Mouse (Mus musculus) ovary, postnatal 14 days (tissue): Measurements from ENCODE around the gene Wdr54.

Experiments used
- DNase-seq: peaks from one replicate; pipeline ENCODE4 v3.0.0; 2022; ENCODE audit warnings: low spot score

Gene Wdr54

DNA sequence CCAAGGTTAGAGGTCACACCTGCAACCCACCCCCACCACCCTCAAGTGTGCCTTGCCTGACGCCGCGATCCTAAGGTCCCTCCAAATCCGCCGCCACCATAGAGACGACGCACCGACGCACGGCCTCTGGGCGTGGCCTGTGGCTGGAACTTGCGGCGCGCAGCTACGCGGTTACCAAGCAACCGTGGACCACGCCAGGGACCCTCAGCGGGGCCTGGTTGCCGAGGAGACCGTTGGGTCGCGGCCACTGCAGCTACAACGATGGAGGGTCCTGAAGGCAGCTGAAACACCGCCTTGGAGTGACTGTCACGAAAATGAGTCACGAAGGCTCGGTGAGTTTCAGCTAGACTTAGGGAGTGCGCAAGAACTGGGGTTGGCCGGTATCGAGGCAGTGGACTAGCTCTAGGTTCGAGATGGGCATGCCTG, at the start of gene Wdr54, which contains the start of gene 1700003E16Rik:
TSS of gene Wdr54 (minus strand) at position 139 of the 426 bp plus-strand sequence.
TSS of gene 1700003E16Rik (plus strand) at position 146 of the 426 bp plus-strand sequence.
- no peak for DNase-seq

DNA sequence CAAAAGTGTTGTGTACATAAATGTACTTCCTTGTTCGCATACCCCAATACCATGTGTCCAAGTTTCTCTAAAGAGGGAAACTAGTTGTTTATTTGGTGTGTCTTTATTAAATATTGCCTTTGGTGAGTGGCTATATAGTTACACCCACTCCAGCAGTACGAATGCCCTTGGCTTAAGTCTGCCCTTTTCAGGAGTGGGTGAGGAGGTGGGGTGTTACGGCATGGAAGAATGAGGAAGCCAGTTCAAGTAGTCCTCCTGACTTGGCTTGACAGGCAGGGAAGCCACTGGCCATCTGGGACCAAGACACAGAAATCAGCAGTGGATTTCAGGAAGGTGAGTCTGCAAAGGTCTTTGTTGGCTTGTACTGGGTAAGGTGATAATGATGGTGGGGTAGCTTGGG, 49.7 kb upstream of the Wdr54 start:
- no peak for DNase-seq

DNA sequence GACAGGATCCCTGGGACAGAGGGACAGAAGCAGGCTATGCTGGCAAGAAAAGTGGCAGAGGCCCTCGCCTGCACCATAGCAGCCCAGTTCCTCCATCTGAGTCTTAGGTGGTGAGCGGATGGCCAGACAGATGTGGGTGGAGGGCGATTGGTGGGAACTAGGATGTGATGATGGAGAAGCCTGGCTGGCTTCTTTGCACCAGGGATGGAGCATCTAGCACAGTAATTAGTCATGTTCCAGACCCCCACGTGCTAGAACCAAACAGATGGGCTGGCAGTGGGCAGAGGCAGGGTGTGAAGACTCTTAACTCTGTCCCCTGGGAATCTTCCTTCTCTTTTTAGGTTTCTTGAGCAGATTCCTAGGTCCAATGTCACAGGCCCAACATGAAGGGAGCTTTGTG, 47.1 kb upstream of the Wdr54 start:
- no peak for DNase-seq

DNA sequence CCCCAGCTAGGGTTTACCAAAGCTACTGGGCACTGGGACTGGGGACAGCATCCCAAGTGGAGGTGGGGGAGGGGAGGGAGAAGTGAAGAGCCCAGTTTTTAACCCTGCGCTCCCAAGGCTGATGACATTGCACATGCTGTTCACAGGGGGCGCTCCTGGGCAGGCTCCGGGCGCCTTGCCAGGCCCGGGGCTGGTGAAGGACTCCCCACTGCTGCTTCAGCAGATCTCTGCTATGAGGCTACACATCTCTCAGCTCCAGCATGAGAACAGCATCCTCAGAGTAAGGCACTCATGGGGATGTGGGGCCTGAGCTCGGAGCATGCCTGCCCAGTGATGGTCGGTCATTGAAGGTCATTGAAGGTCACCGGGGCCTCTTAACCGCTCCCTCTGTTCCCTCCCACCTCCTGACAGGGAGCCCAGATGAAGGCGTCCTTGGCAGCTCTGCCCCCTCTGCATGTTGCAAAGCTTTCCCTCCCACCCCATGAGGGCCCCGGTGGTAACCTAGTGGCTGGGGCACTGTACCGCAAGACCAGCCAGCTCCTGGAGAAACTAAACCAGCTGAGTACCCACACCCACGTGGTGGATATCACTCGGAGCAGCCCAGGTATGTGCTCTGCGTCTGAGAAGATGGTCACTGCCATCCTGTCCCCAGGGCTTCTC, 41.3 kb upstream of the Wdr54 start:
- peak; percentile 58 for DNase-seq

DNA sequence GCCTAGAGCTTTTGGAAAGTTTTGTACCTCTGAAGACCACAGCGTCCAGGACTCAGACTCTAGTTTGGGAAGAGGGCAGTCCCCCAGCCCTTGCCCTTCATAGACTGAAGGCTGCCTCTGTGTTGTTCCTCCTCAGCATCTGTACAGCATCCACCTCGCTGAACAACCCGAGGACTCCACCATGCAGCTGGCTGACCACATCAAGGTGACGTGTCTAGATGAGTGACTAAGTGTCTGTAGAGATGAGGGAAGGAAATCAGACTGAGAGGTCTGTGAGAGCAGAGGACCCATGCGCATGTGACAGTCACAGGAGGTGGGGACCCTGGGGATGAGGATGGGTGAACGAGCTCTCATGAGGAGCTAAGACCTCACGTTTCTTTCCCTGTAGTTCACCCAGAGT, 37.4 kb upstream of the Wdr54 start:
- DNase-seq = no peak

DNA sequence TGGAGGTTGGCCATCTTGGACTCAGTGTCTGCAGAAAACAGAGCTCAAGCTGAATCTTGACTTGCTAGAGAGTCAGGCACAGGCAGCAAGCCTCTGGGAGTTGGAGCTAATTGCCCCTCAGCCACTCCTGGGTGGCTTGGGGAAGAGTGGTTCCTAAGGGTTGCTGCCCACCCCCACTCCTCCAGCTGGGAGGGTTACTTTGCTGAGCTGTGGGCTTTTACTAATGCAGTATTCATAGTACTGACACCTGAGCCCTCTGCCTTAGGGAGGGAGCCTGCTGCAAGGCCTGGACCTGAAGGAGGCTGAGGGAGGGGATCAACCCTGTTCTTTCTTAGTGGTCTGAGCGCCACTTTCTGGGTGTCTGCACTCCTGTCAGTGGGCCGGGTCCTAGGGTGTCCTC, 30.7 kb upstream of the Wdr54 start:
- no peak for DNase-seq

DNA sequence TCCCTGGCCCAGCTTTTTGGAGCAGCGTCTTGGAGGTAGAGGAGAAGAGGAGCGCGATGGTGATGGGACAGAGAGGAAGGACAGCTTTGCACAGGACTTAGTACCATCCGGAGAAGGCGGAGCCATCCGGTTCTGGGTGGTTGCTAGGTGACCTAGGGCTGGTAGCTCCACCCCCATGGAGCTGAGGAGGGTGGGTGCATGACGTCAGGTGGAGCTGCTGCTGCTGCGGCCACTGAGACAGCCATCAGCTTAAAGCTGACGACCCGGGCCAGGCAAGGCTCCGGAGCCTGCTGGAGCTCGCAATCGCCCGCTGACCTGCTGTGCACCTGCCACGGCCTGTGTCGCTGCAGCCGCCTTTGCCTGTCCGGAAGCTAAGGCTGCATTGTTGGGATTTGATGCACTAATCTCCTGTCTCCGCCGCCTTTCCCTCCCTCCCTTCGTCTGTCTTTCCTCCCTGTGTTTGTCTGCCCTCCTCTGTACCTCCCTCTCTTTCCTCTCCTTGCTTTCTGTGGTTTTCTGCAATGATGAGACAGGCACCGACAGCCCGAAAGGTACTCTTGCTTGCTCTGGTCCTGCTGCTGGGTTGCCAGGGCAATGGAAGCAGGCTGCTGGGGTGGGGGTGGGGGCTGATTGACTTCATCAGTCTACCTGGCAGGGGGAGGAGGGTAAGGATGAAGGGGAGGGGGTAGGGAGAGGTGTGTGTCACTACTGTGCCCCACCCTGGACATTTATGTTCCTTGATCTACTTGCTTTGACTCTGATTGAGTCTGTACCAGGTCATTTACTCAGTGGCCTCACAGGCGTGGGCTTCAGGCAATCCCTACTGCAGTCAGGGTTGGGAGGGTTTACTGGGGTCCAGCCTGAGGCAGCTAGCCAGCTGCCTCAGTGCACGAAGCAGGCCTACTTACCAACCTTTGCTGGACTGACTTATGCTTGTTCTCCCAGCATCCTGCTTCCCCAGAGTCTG, 30.0 kb upstream of the Wdr54 start:
- no peak for DNase-seq

DNA sequence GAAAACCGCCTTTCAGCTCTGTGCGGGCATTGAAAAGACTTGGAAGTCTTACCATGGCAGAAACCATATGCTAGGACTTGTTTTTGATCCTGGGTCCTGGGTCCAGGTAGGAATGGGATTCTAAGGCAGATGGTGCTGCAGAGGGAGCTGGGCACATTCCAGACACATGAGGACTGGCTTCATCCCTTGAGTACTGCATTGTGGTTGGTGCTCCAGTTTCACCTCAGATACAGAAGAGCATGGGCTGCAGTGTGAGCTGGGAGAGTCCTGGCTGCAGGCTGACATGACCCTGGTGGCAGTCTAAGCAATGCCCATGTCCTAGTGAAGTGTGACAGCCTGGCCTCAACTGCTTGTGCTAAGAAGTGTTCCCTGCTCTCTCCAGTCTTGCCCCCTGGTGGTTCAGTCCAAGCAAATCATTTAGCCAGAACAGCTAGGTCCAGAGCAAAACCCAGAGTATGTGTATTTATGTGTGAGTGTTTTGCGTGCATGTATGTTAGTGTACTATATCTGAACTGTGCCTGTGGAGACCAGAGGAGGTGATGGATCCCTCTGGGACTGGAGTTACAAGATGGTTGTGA, 28.8 kb upstream of the Wdr54 start:
- no peak for DNase-seq

DNA sequence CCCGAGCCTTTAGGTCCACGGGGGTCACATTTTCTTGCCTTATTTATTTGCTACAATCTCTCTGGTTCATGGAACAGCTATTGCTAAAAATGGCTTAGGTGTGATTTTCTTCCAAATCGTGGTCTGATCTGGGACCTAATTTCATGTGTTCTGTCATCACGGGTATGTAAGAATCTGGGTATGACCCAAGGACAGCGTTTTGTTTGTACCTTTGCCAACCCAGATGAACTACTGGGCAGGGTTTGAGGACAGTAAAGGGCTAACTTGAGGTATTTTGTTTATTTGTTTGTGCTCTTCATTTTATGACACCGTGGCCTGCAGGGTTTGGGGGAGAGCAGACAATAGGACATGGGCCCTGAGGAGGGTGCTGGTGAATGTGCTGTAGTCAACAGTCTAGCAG, 24.4 kb upstream of the Wdr54 start:
- DNase-seq = no peak

DNA sequence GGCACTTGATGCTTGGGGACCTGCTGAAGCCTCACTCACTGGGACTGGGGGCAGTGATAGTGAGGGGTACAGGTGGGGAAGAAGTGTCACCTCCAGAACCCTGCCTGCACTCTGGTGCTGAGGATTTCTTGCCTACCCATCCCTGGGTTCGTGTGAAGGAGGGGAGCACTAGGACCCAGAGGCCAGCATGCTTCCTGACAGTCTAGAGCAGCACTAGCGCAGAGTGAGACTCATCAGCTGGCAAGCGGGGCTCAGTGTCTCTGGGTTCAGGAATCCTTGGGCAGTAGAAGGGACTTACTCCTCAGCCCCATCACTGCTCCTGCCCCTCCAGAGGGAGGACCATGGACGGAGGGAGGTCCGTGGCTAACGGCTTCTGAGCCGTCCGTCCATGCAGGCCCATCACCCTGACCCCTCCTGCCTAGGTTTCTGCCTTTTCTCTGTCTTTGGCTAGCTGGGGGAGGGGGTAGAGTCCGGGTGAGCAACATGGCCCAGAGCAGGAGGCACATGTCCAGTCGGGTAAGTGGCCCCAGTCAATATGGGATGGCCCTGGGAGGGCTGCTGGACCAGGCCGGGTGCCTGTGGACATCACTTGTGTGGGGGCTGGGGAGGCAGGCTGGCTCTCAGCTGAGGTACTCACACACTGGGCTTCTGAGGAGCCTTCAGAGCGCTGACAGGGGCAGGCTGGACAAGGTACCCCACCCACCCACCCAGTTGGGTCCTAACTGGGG, 23.4 kb upstream of the Wdr54 start:
- no peak for DNase-seq

DNA sequence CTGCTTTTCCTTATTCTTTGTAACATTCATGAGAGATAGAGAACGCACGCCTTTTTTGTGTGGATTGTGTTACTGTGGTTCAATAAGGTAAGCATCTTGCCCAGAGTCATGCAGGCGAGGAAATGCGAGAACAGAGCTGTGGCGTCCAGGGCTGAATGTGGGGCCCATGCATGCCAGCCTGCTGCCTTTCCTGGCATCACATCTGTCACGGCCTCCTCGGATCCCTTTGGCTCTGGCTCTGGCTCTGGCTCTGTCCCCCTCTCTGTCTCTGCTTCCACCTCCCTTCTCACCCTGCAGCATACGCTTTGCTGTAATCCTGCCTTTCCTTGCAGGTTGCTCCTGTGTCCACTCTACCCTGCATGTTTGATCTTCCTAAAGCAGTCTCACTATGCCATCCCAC, 19.8 kb upstream of the Wdr54 start:
- no peak for DNase-seq

DNA sequence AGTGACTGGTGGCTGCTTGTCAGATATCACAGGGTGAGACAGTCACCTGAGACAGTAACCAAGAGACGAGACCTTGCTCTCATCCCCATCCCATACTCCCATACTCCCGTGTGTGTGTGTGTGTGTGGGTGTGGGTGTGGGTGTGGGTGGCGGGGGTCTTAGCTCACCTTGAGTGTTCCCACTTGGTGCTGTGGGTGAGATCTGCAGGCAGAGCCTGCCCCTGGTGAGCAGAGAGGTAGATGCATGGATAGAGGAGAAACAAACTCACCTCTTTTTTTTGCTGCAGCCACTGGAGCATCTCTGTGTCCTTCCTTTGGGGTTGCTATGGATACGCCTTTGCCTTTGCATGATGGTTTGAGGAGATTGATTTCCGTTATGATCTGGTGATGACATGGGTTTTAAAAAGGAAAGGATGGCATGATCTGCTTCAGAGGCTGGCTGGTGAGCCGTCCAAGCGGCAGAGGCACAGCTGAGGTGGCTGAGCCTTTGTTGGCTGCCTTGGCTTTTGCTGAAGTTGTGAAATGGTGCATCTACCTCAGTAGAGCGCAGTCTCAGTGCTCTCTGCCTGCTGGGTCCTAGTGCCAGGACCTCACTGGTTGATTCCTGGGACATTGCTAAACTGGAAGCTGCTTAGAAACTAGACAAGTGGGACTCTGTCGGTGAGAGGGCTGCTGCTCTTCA, 16.2 kb upstream of the Wdr54 start:
- no peak for DNase-seq

DNA sequence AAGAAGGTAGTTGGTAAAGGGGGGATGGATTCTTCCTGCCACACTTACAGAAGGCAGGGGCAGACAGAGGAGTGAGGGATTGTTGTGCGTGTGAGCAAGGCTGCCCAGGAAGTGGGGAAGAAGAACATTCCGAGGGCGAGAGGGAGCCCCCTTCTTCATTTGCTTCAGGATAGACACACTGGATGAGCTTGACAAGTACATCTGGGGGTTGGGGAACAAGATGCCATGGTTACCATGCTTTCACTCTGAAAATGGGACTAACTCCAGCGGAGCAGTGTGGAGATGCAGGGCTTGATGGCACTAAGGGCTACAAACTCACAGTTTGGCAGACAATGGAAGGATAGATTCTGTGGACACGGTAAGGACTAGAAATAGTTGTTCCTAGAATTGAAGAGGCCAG, 14.9 kb upstream of the Wdr54 start:
- DNase-seq = no peak

DNA sequence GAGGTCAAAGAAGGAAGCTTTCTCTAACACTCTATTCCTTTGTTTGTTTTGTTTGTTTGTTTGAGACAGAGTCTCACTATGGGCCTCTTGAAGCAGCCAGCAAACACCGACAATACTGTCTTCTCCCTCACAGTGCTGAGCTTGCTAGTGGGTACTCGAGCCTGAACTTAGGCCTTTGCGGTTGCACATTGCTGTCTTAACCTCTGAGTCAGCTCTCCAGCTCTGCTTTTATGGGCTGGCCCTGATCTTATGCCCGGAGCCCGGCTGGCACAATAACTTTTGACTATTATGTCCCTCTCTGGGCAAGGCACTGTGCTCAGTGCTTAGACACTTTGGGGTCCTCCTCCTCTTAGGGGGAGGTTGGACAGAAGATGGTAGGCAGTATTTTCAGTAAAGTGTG, 13.7 kb upstream of the Wdr54 start:
- DNase-seq = no peak

DNA sequence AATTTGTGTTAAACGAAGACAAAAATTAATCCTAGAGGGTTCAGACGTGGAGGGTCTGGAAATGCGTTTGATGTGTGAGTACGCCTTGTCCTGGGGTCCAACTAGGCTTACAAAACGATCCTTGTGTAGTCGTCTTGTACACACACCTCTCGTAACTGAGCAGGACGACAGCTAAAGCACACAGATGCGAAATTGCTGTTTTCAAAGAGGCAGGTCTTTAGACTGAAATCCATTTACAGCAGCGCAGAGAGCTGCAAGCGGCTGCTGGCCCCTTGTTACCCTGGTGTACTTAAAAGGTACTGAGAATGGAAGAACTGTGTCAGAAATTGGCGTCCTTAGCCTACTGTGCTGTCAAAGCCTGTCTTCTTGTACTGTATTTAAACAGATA, 10.0 kb upstream of the Wdr54 start:
- no peak for DNase-seq

DNA sequence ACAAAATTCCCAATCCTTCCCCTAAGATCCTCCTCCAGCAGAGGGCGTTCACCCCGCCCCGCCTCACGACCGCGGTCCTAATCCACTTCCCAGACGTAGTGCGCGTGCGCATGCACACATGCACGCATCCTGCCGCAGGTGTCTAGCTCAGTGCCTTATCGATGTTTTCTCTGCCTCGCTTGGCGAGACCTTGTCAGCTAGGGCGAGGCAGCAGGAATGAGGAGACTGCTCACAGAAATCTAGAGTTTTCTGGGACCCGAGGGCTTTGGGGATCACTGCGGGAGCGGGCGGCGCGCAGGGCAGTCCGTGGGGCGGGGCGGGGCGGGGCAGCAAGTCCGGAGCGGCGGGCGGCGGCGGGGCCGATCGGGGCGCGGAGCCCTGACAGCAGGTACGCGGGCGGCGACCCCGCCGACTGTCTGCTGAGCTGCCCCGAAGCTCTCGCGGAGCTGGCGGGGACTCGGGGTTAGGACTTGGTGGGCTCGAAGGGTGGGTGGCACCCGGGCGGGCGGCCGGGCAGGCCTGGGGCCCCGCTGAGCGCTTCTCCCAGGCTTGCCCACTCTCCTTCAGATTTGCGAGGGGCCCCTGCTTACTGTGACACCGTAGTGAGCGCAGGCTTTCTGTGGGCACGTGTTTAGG, 9.5 kb upstream of the Wdr54 start, which contains the start of gene Dctn1:
TSS of gene Dctn1 (plus strand) at position 314 of the 636 bp plus-strand sequence.
- peak; percentile 93 for DNase-seq

DNA sequence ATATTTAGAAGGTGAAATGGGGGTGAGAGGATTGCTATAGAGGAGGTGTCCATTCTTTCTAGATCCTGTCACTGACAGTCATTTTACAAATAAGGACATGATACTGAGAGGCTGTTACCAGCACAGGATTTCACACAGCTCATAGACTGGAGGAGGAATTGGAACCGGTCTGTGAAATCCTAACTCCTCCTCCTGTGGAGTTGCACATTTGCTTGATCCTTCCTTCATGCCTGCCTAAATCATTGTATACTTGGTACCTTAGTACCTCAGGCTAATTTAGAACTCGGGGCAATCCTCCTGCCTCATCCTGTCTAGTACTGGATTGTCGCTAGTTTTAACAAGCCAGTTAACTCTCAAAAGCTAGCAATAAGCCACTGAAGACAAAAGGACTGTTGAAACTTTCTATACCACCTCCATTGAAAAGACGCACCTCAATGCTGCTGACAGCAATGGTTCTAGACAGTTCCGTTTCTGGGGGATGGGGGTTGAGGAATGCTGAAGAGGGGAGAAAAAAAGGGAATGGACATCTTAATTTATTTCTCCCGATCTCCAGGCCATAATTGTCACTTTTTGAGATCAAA, 8.9 kb upstream of the Wdr54 start:
- DNase-seq = no peak

DNA sequence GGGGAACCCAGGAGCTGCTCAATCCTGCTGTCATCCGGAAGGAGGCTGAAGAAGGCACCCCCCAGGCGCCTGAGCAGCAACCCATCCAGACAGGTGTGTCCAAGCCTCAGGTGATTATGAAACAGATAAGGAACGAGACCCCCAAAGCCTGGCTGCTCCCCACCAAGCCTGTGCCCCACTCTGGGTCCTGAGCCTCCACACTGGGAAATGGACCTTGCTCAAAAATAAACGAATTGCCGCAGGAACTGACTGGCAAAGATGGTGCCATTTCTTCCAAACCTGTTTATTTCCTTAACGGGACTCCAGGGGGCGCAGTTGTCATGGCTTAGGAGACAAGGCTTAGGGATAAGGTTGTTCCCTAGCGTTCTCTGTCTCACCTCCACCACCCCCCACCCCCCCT, 6.5 kb upstream of the Wdr54 start:
- peak; percentile 37 for DNase-seq

DNA sequence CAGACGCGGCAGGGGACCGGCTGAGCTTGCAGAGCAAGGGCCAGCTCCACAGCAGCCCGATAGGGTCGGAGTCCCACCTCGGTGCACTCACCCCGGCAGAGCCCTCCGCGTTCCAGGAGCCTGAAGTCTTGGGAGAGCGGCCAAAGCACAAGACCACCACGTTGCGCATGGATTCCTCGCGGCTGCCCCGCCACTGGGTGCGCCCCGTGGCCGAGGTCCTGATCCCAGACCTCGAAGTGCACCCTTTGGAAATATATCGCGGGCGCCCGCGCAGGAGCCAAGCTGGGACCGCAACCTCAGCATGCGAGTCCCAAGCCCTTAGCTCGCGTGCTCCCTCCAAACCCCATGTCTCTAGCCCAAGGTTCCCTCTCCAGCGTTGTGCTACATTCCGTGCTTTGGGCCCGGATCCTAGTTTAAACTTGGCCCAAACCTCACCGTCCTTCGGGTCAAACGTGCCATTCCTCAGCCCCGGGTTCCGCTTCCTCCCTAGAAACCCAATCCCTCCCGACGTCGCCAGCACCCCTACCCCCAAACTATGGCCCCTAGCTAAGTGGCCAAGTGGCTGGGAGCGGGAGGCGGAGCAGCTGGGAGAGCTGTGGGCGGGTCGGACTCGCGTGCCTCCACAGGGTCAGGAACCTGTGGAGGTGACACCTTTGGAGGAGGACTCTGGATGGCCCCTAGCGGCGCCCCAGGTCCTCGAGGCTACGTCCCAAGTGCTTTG, 5.9 kb upstream of the Wdr54 start:
- peak; percentile 21 for DNase-seq

DNA sequence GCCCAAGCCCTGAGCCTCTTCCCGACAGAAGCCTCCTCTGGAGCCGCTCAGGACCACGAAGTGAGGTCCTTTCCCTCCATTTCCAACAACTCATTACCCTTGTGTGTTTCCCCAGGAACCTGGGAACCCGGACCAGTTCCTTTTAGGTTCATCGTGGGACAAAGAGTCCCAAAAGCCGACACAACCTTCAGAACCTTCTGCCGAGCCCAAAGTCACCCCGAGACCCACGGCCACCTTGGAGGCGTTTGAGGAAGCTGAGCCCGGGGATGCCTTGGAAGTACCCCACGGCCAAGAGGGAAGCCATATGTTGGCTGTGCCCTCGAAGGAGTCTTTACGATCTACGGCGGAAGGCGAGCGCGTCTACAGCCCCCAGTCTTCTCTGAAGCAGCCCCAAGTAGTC, 5.2 kb upstream of the Wdr54 start:
- no peak for DNase-seq
